Mouse (Mus musculus) gastrocnemius, adult 2 months (tissue): ENCODE measurements at regions not wholly inside any gene's neighbourhood (a gene's known extent, or its start where the extent isn't known, plus 50 kb on each side); places are given as distances from the start of the nearest gene placed in this dataset.

Experiments
- DNase-seq: peaks from one replicate; pipeline ENCODE4 v3.0.0; 2022
- H3K27ac ChIP-seq: fragments of 200-600 bp; 2 replicates; pipeline ENCODE4 v1.8.1; 2022; ENCODE audit warnings: mild to moderate bottlenecking
- H3K4me3 ChIP-seq: fragments of 200-600 bp; 2 replicates; pipeline ENCODE4 v1.8.1; 2022; ENCODE audit warnings: mild to moderate bottlenecking, moderate library complexity
- CTCF ChIP-seq: fragments of 200-600 bp; IDR thresholded peaks from 2 replicates; pipeline ENCODE4 v1.8.1; 2022; ENCODE audit warnings: antibody characterized with exemption, mild to moderate bottlenecking, moderate library complexity
- intact Hi-C: fragments of 180-260 bp; cut with DNase I; formaldehyde crosslinking; loops from one replicate; pipeline ENCODE4 v1.15.1; 2025

- Histone ChIP-seq H3K4me3 (no peak overlapping the region), H3K27ac (no peak overlapping the region)
- no peak for DNase-seq
- no peak for TF ChIP-seq CTCF
- intact Hi-C loops: no loop called here
Measured at GRCm38 (mm10) chrX:12219474-12219873, 59.3 kb upstream of the Bcor start.

GRCm38 (mm10) chrX:12224314-12224713, 64.2 kb upstream of the Bcor start:
- no peak for DNase-seq
- Histone ChIP-seq H3K4me3 (no peak overlapping the region), H3K27ac (no peak overlapping the region)
- TF ChIP-seq CTCF: no peak
- intact Hi-C loops: no loop called here

- Histone ChIP-seq H3K4me3 (no peak overlapping the region), H3K27ac (no peak overlapping the region)
- TF ChIP-seq CTCF: no peak
- DNase-seq: no peak
- intact Hi-C loops: no loop called here
Measured at GRCm38 (mm10) chrX:12225116-12225891, 65.1 kb upstream of the Bcor start.

GRCm38 (mm10) chrX:12225892-12226206, 65.7 kb upstream of the Bcor start:
- Histone ChIP-seq H3K27ac (no peak overlapping the region), H3K4me3 (no peak overlapping the region)
- no peak for TF ChIP-seq CTCF
- no peak for DNase-seq
- intact Hi-C loops: no loop called here

GRCm38 (mm10) chrX:12240505-12241011, 80.4 kb upstream of the Bcor start:
- intact Hi-C loops: no loop called here
- no peak overlapping the region for H3K4me3 ChIP-seq
- H3K27ac ChIP-seq: no peak overlapping the region
- TF ChIP-seq CTCF: no peak
- no peak for DNase-seq

GRCm38 (mm10) chrX:12241751-12242150, 81.6 kb upstream of the Bcor start:
- no peak for DNase-seq
- no peak for TF ChIP-seq CTCF
- Histone ChIP-seq H3K4me3 (no peak overlapping the region), H3K27ac (no peak overlapping the region)
- intact Hi-C loops: no loop called here

- Histone ChIP-seq H3K27ac (no peak overlapping the region), H3K4me3 (no peak overlapping the region)
- intact Hi-C loops: no loop called here
- peak; percentile 19 for DNase-seq
- TF ChIP-seq CTCF: no peak
Measured at GRCm38 (mm10) chrX:12249071-12249470, 88.9 kb upstream of the Bcor start.

- intact Hi-C loops: loop anchor here (5.0 kb wide), 3 partner anchors 93 to 618 kb away; no protein-coding TSS in a partner anchor
- Histone ChIP-seq H3K4me3 (no peak overlapping the region), H3K27ac (no peak overlapping the region)
- DNase-seq: no peak
- TF ChIP-seq CTCF: no peak
Measured at GRCm38 (mm10) chrX:12249911-12250310, 89.8 kb upstream of the Bcor start.

- Histone ChIP-seq H3K4me3 (peak overlapping the region; percentile 63), H3K27ac (peak overlapping the region; percentile 44)
- intact Hi-C loops: loop anchor here (5.0 kb wide), 3 partner anchors 95 to 620 kb away; no protein-coding TSS in a partner anchor
- peak; percentile 75 for TF ChIP-seq CTCF
- DNase-seq: peak; percentile 75
Measured at GRCm38 (mm10) chrX:12251853-12252679, 91.9 kb upstream of the Bcor start.

GRCm38 (mm10) chrX:12252680-12253021, 92.5 kb upstream of the Bcor start:
- TF ChIP-seq CTCF: no peak
- intact Hi-C loops: loop anchor here (5.0 kb wide), 3 partner anchors 95 to 620 kb away; no protein-coding TSS in a partner anchor
- peak overlapping the region; percentile 44 for H3K27ac ChIP-seq
- H3K4me3 ChIP-seq: peak overlapping the region; percentile 63
- DNase-seq: no peak

GRCm38 (mm10) chrX:12256758-12257157, 96.6 kb upstream of the Bcor start:
- intact Hi-C loops: no loop called here
- no peak for DNase-seq
- TF ChIP-seq CTCF: no peak
- H3K27ac ChIP-seq: no peak overlapping the region
- no peak overlapping the region for H3K4me3 ChIP-seq

GRCm38 (mm10) chrX:12263834-12264233, 103.7 kb upstream of the Bcor start:
- no peak for TF ChIP-seq CTCF
- DNase-seq: no peak
- intact Hi-C loops: no loop called here
- Histone ChIP-seq H3K27ac (no peak overlapping the region), H3K4me3 (no peak overlapping the region)

- intact Hi-C loops: no loop called here
- H3K27ac ChIP-seq: no peak overlapping the region
- TF ChIP-seq CTCF: no peak
Measured at GRCm38 (mm10) chrX:12284741-12285140, 124.6 kb upstream of the Bcor start.

More at GRCm38 (mm10) chrX:12284741-12285140, 124.6 kb upstream of the Bcor start:
- no peak overlapping the region for H3K4me3 ChIP-seq
- no peak for DNase-seq
